Mouse (Mus musculus) kidney, embryonic 16.5 days (tissue): Measurements from ENCODE around the gene Ube2cbp. TPM values are rescaled to one million over a fixed set of nuclear protein-coding genes. Genes with fewer than 3 reads are reported as not detected.

Source experiments
- ATAC-seq: fragments of 200-750 bp; cut with Nextera tagmentation; 2 replicates; pipeline ENCODE4 v1.8.0; 2017; ENCODE audit warnings: moderate TSS enrichment; ENCODE audit not compliant: low FRiP score, low TSS enrichment
- H3K27ac ChIP-seq: fragments of 300-500 bp; sonication (generic); 2 replicates; pipeline ENCODE4 v1.5.1; 2014; ENCODE audit warnings: low read length
- H3K27me3 ChIP-seq: fragments of 300-500 bp; sonication (generic); 2 replicates; pipeline ENCODE4 v1.6.1; 2014; ENCODE audit warnings: low read length, control low read depth, mixed read lengths; ENCODE audit not compliant: insufficient read depth
- H3K36me3 ChIP-seq: fragments of 300-500 bp; sonication (generic); 2 replicates; pipeline ENCODE4 v1.6.1; 2014; ENCODE audit warnings: low read length, control low read depth, mixed read lengths; ENCODE audit not compliant: insufficient read depth
- H3K4me1 ChIP-seq: fragments of 300-500 bp; sonication (generic); 2 replicates; pipeline ENCODE4 v1.6.1; 2014; ENCODE audit warnings: low read length, control low read depth, mixed read lengths; ENCODE audit not compliant: insufficient read depth
- H3K4me2 ChIP-seq: fragments of 300-500 bp; sonication (generic); replicated peaks from 2 replicates; pipeline ENCODE4 v1.6.1; 2014; ENCODE audit warnings: low read depth, low read length
- H3K4me3 ChIP-seq: fragments of 300-500 bp; sonication (generic); 2 replicates; pipeline ENCODE4 v1.5.1; 2014; ENCODE audit warnings: mild to moderate bottlenecking, low read length
- H3K9ac ChIP-seq: fragments of 300-500 bp; sonication (generic); replicated peaks from 2 replicates; pipeline ENCODE4 v1.6.1; 2014; ENCODE audit warnings: low read length
- H3K9me3 ChIP-seq: fragments of 300-500 bp; sonication (generic); 2 replicates; pipeline ENCODE4 v1.6.1; 2016; ENCODE audit warnings: low read length, control low read depth
- WGBS: fragments of 180-500 bp; shearing (Covaris S2); extraction: QIAGEN DNeasy Blood & Tissue Kit; methylation state at CpG from one replicate; pipeline ENCODE4 v1.1.7; 2014; 5-methylcytosine and 5-hydroxymethylcytosine counted together
- polyA plus RNA-seq: library from polyadenylated mRNA; unstranded; fragments of >200 nt; fragmentation: Nextera tagmentation; extraction: Ambion mirVana; gene quantifications from 2 replicates; pipeline ENCODE4 v1.2.1, GENCODE M21; 2015

Gene Ube2cbp
- polyA plus RNA-seq, 1 experiment from 2014 or later: 8.4 TPM

- ATAC-seq: no peak
- H3K4me1 ChIP-seq: no peaks in the 10 kb centered on the region
- WGBS: 74% methylated on average over 5 of the region's 5 CpGs
These were observed 12.0 kb upstream of the Ube2cbp start for GRCm38 (mm10) chr9:86476763-86477162.

GRCm38 (mm10) chr9:86475956-86476355, 11.2 kb upstream of the Ube2cbp start:
- WGBS: 88% methylated on average over 4 of the region's 4 CpGs
- Histone ChIP-seq H3K4me1 (no peaks in the 10 kb centered on the region), H3K4me2 (no peak overlapping the region)

More at GRCm38 (mm10) chr9:86476763-86477162, 12.0 kb upstream of the Ube2cbp start:
- Histone ChIP-seq H3K9me3 (no peaks in the 10 kb centered on the region), H3K9ac (no peak overlapping the region), H3K4me3 (no peak overlapping the region), H3K4me2 (no peak overlapping the region), H3K36me3 (no peaks in the 10 kb centered on the region), H3K27me3 (no peaks in the 10 kb centered on the region), H3K27ac (no peak overlapping the region)

GRCm38 (mm10) chr9:86466990-86467870, 2.5 kb upstream of the Ube2cbp start, which contains the start of gene Dop1a:
Gene Dop1a (plus strand): TSS chr9:86467154.
- ATAC-seq: peak; percentile 96
- H3K9me3 ChIP-seq: no peaks in the 10 kb centered on the region
- H3K36me3 ChIP-seq: no peaks in the 10 kb centered on the region
- no peaks in the 10 kb centered on the region for H3K27me3 ChIP-seq
- H3K9ac ChIP-seq: peak within 1 kb of the TSS; percentile 92
- peak within 1 kb of the TSS; percentile 82 for H3K4me2 ChIP-seq
- under 1% methylated on average over 93 of the region's 93 CpGs for WGBS
- H3K27ac ChIP-seq: peak within 1 kb of the TSS; percentile 62
- peak within 1 kb of the TSS; percentile 90 for H3K4me3 ChIP-seq
- peaks cover 9% of the 10 kb centered on the region for H3K4me1 ChIP-seq

More at GRCm38 (mm10) chr9:86475956-86476355, 11.2 kb upstream of the Ube2cbp start:
- no peak overlapping the region for H3K4me3 ChIP-seq
- H3K9ac ChIP-seq: no peak overlapping the region
- H3K9me3 ChIP-seq: no peaks in the 10 kb centered on the region
- no peak for ATAC-seq
- no peaks in the 10 kb centered on the region for H3K27me3 ChIP-seq
- no peak overlapping the region for H3K27ac ChIP-seq
- H3K36me3 ChIP-seq: no peaks in the 10 kb centered on the region

GRCm38 (mm10) chr9:86453626-86454025, 11.1 kb downstream of the Ube2cbp start:
- 83% methylated on average over 3 of the region's 3 CpGs for WGBS

GRCm38 (mm10) chr9:86451617-86452016, 13.1 kb downstream of the Ube2cbp start:
- peaks cover 13% of the 10 kb centered on the region for H3K4me1 ChIP-seq
- peak overlapping the region; percentile 45 for H3K4me2 ChIP-seq
- 1% methylated on average over 13 of the region's 13 CpGs for WGBS
- no peaks in the 10 kb centered on the region for H3K9me3 ChIP-seq
- 0 out of 2 replicates have a peak overlapping the region, but pooled peaks have one; percentile 6 for H3K4me3 ChIP-seq
- no peaks in the 10 kb centered on the region for H3K36me3 ChIP-seq
- no peaks in the 10 kb centered on the region for H3K27me3 ChIP-seq
- H3K27ac ChIP-seq: no peak overlapping the region
- H3K9ac ChIP-seq: 0 out of 2 replicates have a peak overlapping the region, but pooled peaks have one; percentile 22
- peak; percentile 83; the same call in 1 of the 2 replicates for ATAC-seq

More at GRCm38 (mm10) chr9:86453626-86454025, 11.1 kb downstream of the Ube2cbp start:
- Histone ChIP-seq H3K4me3 (no peak overlapping the region), H3K4me2 (no peak overlapping the region), H3K4me1 (peaks cover 6% of the 10 kb centered on the region; the same call in 1 of the 2 replicates), H3K36me3 (no peaks in the 10 kb centered on the region), H3K27me3 (no peaks in the 10 kb centered on the region), H3K9ac (no peak overlapping the region), H3K9me3 (no peaks in the 10 kb centered on the region), H3K27ac (no peak overlapping the region)
- no peak for ATAC-seq

GRCm38 (mm10) chr9:86451094-86451493, 13.7 kb downstream of the Ube2cbp start:
- H3K4me3 ChIP-seq: no peak overlapping the region
- ATAC-seq: no peak
- no peaks in the 10 kb centered on the region for H3K27me3 ChIP-seq
- H3K36me3 ChIP-seq: no peaks in the 10 kb centered on the region
- H3K4me2 ChIP-seq: no peak overlapping the region
- H3K4me1 ChIP-seq: peaks cover 13% of the 10 kb centered on the region
- no peak overlapping the region for H3K27ac ChIP-seq
- H3K9ac ChIP-seq: no peak overlapping the region
- no peaks in the 10 kb centered on the region for H3K9me3 ChIP-seq
- WGBS: 60% methylated on average over 6 of the region's 6 CpGs

GRCm38 (mm10) chr9:86449581-86449980, 15.2 kb downstream of the Ube2cbp start:
- Histone ChIP-seq H3K27me3 (no peaks in the 10 kb centered on the region), H3K36me3 (0 out of 2 replicates have a peak, but pooled peaks cover 3% of the 10 kb centered on the region), H3K9ac (no peak overlapping the region), H3K4me3 (no peak overlapping the region), H3K27ac (no peak overlapping the region), H3K4me2 (0 out of 2 replicates have a peak overlapping the region, but pooled peaks have one; percentile 9), H3K4me1 (peaks cover 13% of the 10 kb centered on the region), H3K9me3 (0 out of 2 replicates have a peak, but pooled peaks cover 3% of the 10 kb centered on the region)
- ATAC-seq: peak; percentile 79
- 3% methylated on average over 11 of the region's 11 CpGs for WGBS

GRCm38 (mm10) chr9:86447431-86447830, 17.3 kb downstream of the Ube2cbp start:
- WGBS: 83% methylated on average over 8 of the region's 8 CpGs
- H3K4me2 ChIP-seq: no peak overlapping the region
- H3K27me3 ChIP-seq: no peaks in the 10 kb centered on the region
- no peak overlapping the region for H3K9ac ChIP-seq
- H3K27ac ChIP-seq: no peak overlapping the region
- 0 out of 2 replicates have a peak, but pooled peaks cover 3% of the 10 kb centered on the region for H3K36me3 ChIP-seq
- H3K9me3 ChIP-seq: 0 out of 2 replicates have a peak, but pooled peaks cover 3% of the 10 kb centered on the region
- no peak for ATAC-seq
- H3K4me3 ChIP-seq: no peak overlapping the region
- peaks cover 13% of the 10 kb centered on the region for H3K4me1 ChIP-seq

- 84% methylated on average over 7 of the region's 7 CpGs for WGBS
- no peak for ATAC-seq
These were observed 17.9 kb downstream of the Ube2cbp start for GRCm38 (mm10) chr9:86446847-86447246.

More at GRCm38 (mm10) chr9:86446847-86447246, 17.9 kb downstream of the Ube2cbp start:
- Histone ChIP-seq H3K27me3 (no peaks in the 10 kb centered on the region), H3K4me1 (peaks cover 13% of the 10 kb centered on the region), H3K27ac (no peak overlapping the region), H3K36me3 (0 out of 2 replicates have a peak, but pooled peaks cover 3% of the 10 kb centered on the region), H3K9ac (no peak overlapping the region), H3K4me3 (no peak overlapping the region), H3K9me3 (0 out of 2 replicates have a peak, but pooled peaks cover 3% of the 10 kb centered on the region), H3K4me2 (no peak overlapping the region)
